Mouse (Mus musculus): ENCODE data around the gene Smtn. TPM values are rescaled to one million over a fixed set of nuclear protein-coding genes. Genes with fewer than 3 reads are reported as not detected.

Smtn gene
- polyA plus RNA-seq, 1 experiment from 2014 or later: 121 TPM

DNA sequence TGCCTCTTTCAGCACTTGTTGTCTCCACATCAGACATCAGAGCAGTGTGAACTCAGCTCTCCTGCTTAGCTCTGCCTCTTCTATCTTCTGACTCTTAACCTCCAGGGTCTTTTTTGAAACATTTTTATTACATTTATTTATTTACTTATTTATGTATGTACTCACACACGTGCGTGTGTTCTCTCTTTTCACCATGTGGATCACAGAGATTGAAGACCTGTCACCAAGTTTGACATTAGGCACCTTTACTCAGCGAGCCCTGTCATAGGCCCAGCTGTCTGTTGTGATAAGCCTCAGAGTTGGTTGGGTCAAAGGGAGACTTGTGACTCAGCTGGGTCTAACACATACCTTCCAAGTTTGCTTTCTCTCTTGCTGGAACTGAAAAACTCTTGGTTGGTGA lies 17.4 kb upstream of the Smtn start:
- 35% methylated on average over 3 of the region's 3 CpGs for WGBS
- Histone ChIP-seq H3K4me2 (ENCODE audit: low read depth, low read length) (no peak overlapping the region), H3K4me3 (ENCODE audit: low read length) (no peak overlapping the region), H3K9ac (ENCODE audit: low read length) (no peak overlapping the region), H3K27me3 (ENCODE audit: control insufficient read depth, insufficient read depth, low read depth, low read length) (no peaks in the 10 kb centered on the region), H3K36me3 (ENCODE audit: control insufficient read depth, insufficient read depth, low read length) (no peaks in the 10 kb centered on the region), H3K9me3 (ENCODE audit: control insufficient read depth, low read length) (no peaks in the 10 kb centered on the region), H3K27ac (ENCODE audit: low read length) (no peak overlapping the region), H3K4me1 (replicated peaks; ENCODE audit: control insufficient read depth, insufficient read depth, low read length) (peaks cover 4% of the 10 kb centered on the region; the same call in 1 of the 2 replicates)
- ATAC-seq (ENCODE audit: low read depth): no peak

DNA sequence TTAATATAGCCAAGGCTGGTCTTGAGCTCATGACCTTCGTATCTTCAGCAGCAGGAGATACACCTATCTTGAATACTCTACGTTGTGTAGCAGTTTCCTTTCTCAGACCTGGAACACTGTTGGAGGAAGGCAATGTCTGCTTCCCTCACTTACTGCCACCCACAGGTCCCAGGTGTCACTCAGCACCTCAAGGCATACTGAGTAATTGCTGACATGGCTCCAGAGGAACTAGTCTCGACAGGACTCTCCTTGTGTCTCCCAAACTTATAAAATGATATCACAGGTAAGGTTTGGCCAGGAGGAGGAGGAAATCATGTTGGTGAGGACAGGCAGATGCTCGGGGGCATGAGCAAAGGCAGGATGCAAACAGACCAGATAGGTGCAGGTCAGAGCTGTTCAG lies 14.6 kb upstream of the Smtn start:
- H3K27me3 ChIP-seq (ENCODE audit: control insufficient read depth, insufficient read depth, low read depth, low read length): no peaks in the 10 kb centered on the region
- H3K9ac ChIP-seq (ENCODE audit: low read length): no peak overlapping the region
- 83% methylated on average over 4 of the region's 4 CpGs for WGBS
- no peaks in the 10 kb centered on the region for H3K4me1 ChIP-seq (replicated peaks; ENCODE audit: control insufficient read depth, insufficient read depth, low read length)
- H3K27ac ChIP-seq (ENCODE audit: low read length): no peak overlapping the region
- no peaks in the 10 kb centered on the region for H3K9me3 ChIP-seq (ENCODE audit: control insufficient read depth, low read length)
- ATAC-seq (ENCODE audit: low read depth): no peak
- no peak overlapping the region for H3K4me3 ChIP-seq (ENCODE audit: low read length)
- no peak overlapping the region for H3K4me2 ChIP-seq (ENCODE audit: low read depth, low read length)
- H3K36me3 ChIP-seq (ENCODE audit: control insufficient read depth, insufficient read depth, low read length): no peaks in the 10 kb centered on the region

DNA sequence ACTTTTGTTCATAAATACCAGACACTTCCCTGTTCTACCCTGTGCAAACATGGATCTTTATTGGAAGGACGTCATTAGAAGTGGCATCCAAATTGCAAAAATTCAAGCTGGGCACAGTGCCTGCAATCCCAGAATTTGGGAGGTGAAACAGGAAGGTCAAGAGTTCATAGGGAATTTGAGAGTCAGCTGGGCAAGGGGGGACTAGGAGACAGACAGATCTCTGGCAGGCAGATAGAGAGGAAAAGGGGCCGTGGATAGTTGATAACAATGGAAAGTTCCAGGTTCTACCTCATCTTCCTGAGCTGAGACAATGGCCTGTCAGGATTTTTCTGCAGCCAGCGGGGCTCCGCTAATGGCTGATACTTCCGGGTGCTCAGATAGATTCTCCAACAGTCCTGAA lies 9.4 kb upstream of the Smtn start:
- Histone ChIP-seq H3K4me3 (ENCODE audit: low read length) (no peak overlapping the region), H3K9me3 (ENCODE audit: control insufficient read depth, low read length) (no peaks in the 10 kb centered on the region), H3K9ac (ENCODE audit: low read length) (no peak overlapping the region), H3K27ac (ENCODE audit: low read length) (no peak overlapping the region; the same call in 1 of the 2 replicates), H3K36me3 (ENCODE audit: control insufficient read depth, insufficient read depth, low read length) (no peaks in the 10 kb centered on the region), H3K27me3 (ENCODE audit: control insufficient read depth, insufficient read depth, low read depth, low read length) (no peaks in the 10 kb centered on the region), H3K4me2 (ENCODE audit: low read depth, low read length) (no peak overlapping the region), H3K4me1 (replicated peaks; ENCODE audit: control insufficient read depth, insufficient read depth, low read length) (peaks cover 13% of the 10 kb centered on the region)
- ATAC-seq (ENCODE audit: low read depth): no peak
- 54% methylated on average over 5 of the region's 5 CpGs for WGBS

DNA sequence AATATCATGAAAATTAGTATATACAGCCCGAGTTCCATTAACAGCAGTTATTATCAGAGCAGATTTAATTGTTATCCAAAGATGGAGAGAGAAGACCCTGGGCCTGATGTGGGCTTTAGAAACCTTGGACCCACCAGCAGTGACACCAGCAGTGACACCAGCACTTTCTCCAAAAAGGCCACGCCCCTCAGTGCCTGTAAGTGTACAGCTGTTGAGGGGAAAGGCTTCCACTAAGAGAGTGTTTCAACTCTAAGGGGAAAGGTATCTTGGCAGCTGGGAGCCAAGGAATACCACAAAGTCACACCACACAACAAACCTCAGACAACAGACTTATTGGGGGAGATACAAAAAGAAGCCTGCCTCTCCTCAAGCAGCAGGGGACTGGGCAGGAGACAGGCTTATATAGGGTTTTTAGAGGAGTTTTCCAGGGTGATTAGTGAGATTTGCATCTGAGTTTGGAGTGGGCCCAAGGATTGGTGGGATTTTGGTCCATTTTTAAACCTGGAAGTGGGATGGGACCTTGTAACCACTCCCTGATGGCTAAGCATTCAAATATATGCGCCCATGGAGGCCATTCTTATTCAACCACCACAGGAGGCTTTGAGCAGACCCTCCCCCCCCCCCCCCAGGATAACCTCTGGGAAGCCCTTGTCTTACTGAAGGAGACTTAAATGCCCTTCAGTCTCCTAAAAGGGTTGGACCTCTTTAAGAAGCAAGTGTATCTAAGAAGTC lies 8.3 kb upstream of the Smtn start:
- Histone ChIP-seq H3K9ac (ENCODE audit: low read length) (no peak overlapping the region), H3K27ac (ENCODE audit: low read length) (no peak overlapping the region), H3K36me3 (ENCODE audit: control insufficient read depth, insufficient read depth, low read length) (no peaks in the 10 kb centered on the region), H3K4me1 (replicated peaks; ENCODE audit: control insufficient read depth, insufficient read depth, low read length) (peaks cover 13% of the 10 kb centered on the region), H3K4me2 (ENCODE audit: low read depth, low read length) (no peak overlapping the region), H3K4me3 (ENCODE audit: low read length) (no peak overlapping the region), H3K9me3 (ENCODE audit: control insufficient read depth, low read length) (peaks cover 4% of the 10 kb centered on the region), H3K27me3 (ENCODE audit: control insufficient read depth, insufficient read depth, low read depth, low read length) (no peaks in the 10 kb centered on the region)
- ATAC-seq (ENCODE audit: low read depth): no peak
- WGBS: 77% methylated on average over 3 of the region's 3 CpGs

DNA sequence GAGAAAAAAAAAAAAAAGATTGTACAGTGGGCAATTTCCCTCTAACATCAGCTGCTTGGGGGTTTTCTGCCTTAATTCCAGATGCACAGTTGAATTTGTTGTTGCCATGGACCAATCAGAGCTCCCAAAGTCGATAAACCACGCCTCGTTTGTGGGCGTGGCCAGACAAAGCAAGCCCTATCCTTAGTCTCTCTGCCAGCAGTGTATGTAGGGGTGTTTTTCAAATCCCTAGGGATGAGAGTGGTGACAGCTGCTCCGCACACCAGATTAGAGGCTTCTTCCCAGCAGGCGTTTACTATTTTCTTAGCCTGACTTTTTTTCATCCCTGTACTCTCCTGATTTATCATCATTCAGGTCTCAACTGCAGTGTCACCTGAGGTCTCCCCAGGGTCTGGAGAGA lies 7.6 kb upstream of the Smtn start:
- Histone ChIP-seq H3K27me3 (ENCODE audit: control insufficient read depth, insufficient read depth, low read depth, low read length) (no peaks in the 10 kb centered on the region), H3K27ac (ENCODE audit: low read length) (no peak overlapping the region), H3K4me1 (replicated peaks; ENCODE audit: control insufficient read depth, insufficient read depth, low read length) (peaks cover 13% of the 10 kb centered on the region), H3K4me3 (ENCODE audit: low read length) (no peak overlapping the region), H3K9me3 (ENCODE audit: control insufficient read depth, low read length) (peaks cover 4% of the 10 kb centered on the region), H3K36me3 (ENCODE audit: control insufficient read depth, insufficient read depth, low read length) (no peaks in the 10 kb centered on the region), H3K4me2 (ENCODE audit: low read depth, low read length) (no peak overlapping the region), H3K9ac (ENCODE audit: low read length) (no peak overlapping the region)
- ATAC-seq (ENCODE audit: low read depth): peak; percentile 56; the same call in 1 of the 2 replicates
- WGBS: 41% methylated on average over 6 of the region's 6 CpGs

DNA sequence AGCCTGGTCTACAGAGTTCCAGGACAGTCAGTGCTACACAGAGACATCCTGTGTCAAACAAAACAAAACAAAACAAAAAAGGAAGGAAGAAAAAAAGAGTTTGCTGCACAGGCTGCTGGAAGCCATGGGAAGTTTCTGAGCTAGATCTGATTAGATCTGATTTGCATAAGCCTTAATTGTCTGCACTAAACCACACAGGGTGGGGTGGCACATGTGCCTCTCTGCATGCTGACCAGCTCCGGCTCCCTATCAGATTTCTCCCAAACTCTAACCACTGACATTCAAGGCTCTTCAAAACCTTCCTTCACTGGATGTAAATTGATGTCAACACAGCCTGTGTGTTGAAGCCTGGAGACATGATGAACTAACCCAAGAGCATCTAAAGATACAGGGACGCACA lies 6.6 kb upstream of the Smtn start:
- no peak for ATAC-seq (ENCODE audit: low read depth)
- WGBS: 83% methylated on average over 2 of the region's 2 CpGs
- peaks cover 13% of the 10 kb centered on the region for H3K4me1 ChIP-seq (replicated peaks; ENCODE audit: control insufficient read depth, insufficient read depth, low read length)
- H3K9me3 ChIP-seq (ENCODE audit: control insufficient read depth, low read length): peaks cover 4% of the 10 kb centered on the region
- H3K27ac ChIP-seq (ENCODE audit: low read length): no peak overlapping the region
- H3K36me3 ChIP-seq (ENCODE audit: control insufficient read depth, insufficient read depth, low read length): no peaks in the 10 kb centered on the region
- H3K9ac ChIP-seq (ENCODE audit: low read length): no peak overlapping the region
- H3K4me3 ChIP-seq (ENCODE audit: low read length): no peak overlapping the region
- H3K27me3 ChIP-seq (ENCODE audit: control insufficient read depth, insufficient read depth, low read depth, low read length): no peaks in the 10 kb centered on the region
- H3K4me2 ChIP-seq (ENCODE audit: low read depth, low read length): no peak overlapping the region

DNA sequence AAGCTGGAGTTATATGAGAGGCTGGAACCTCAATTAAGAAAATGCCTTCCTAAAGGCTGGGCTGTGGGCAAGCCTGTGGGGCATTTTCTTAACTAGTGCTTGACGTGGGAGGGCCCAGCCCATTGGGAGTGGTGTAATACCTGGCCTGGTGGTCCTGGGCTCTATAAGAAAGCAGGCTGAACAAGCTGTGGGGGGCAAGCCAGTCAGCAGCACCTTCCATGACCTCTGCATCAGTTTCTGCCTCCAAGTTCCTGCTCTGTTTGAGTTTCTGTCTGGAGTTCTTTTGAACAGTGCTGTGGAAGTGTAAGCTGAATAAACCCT lies 5.8 kb upstream of the Smtn start:
- Histone ChIP-seq H3K9me3 (ENCODE audit: control insufficient read depth, low read length) (peaks cover 4% of the 10 kb centered on the region), H3K27me3 (ENCODE audit: control insufficient read depth, insufficient read depth, low read depth, low read length) (no peaks in the 10 kb centered on the region), H3K4me1 (replicated peaks; ENCODE audit: control insufficient read depth, insufficient read depth, low read length) (peaks cover 15% of the 10 kb centered on the region), H3K9ac (ENCODE audit: low read length) (no peak overlapping the region), H3K4me2 (ENCODE audit: low read depth, low read length) (no peak overlapping the region), H3K4me3 (ENCODE audit: low read length) (no peak overlapping the region), H3K27ac (ENCODE audit: low read length) (peak overlapping the region; percentile 19; the same call in 1 of the 2 replicates), H3K36me3 (ENCODE audit: control insufficient read depth, insufficient read depth, low read length) (no peaks in the 10 kb centered on the region)
- WGBS: 10% methylated on average over 1 of the region's 1 CpGs
- peak; percentile 13; the same call in 1 of the 2 replicates for ATAC-seq (ENCODE audit: low read depth)

DNA sequence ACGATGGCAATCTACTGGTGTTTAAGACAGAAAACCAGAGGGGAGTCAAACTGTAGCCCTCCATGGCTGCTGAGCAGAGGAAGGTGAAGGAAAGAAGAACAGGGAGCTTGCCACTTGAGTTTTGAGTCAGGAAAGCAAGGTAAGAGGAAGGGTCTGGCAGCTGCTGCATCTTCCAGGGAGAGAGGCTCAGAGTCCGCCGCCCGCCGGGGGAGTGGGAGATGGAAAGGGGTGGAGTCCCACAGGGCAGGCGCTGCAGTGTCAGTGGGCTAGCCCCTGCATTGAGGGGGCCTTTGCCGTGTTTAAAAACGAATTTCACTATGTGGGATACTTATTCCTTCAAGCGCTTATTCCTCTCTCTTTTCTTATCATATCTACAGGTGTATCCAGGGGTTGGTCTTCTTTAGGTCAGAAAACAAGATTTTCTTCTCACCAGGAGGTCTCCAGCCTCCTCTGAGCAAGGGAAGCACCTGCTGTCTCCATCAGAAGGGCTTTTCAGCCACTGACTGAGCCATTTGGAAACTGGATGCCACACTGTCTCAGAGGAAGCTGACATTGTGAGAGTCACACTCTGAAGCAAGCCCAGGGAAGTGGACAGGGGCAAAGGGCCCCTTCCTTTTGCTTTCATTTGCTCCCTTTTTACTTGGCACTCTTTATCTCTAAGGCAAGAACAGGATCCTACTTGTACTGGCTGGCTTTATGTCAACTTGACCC lies 5.3 kb upstream of the Smtn start:
- Histone ChIP-seq H3K27me3 (ENCODE audit: control insufficient read depth, insufficient read depth, low read depth, low read length) (no peaks in the 10 kb centered on the region), H3K4me2 (ENCODE audit: low read depth, low read length) (no peak overlapping the region), H3K36me3 (ENCODE audit: control insufficient read depth, insufficient read depth, low read length) (no peaks in the 10 kb centered on the region), H3K4me1 (replicated peaks; ENCODE audit: control insufficient read depth, insufficient read depth, low read length) (peaks cover 15% of the 10 kb centered on the region), H3K9ac (ENCODE audit: low read length) (no peak overlapping the region), H3K27ac (ENCODE audit: low read length) (peak overlapping the region; percentile 19; the same call in 1 of the 2 replicates), H3K4me3 (ENCODE audit: low read length) (no peak overlapping the region), H3K9me3 (ENCODE audit: control insufficient read depth, low read length) (peaks cover 4% of the 10 kb centered on the region)
- 16% methylated on average over 9 of the region's 9 CpGs for WGBS
- ATAC-seq (ENCODE audit: low read depth): peak; percentile 29; the same call in 1 of the 2 replicates

DNA sequence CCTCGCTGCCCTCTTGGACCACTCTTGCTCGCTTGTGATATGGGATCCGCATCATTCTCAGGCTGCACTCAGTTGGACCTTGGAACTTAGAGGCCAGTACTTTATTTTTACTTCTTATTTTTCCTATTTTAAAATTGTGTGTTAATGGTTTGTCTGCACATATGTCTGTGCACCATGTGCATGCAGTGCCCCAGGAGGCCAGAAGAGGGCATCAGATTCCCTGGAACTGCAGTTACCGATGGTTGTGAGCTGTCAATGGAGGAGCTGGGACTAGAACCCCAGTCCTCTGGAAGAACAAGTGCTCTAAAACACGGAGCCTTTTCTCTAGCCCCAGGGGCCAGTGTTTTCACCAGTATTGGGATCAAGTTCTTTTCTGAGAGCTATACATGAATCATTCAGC lies 4.0 kb upstream of the Smtn start:
- 94% methylated on average over 5 of the region's 5 CpGs for WGBS
- no peak for ATAC-seq (ENCODE audit: low read depth)
- Histone ChIP-seq H3K36me3 (ENCODE audit: control insufficient read depth, insufficient read depth, low read length) (no peaks in the 10 kb centered on the region), H3K27ac (ENCODE audit: low read length) (no peak overlapping the region), H3K9me3 (ENCODE audit: control insufficient read depth, low read length) (peaks cover 4% of the 10 kb centered on the region), H3K4me2 (ENCODE audit: low read depth, low read length) (no peak overlapping the region), H3K4me3 (ENCODE audit: low read length) (no peak overlapping the region), H3K27me3 (ENCODE audit: control insufficient read depth, insufficient read depth, low read depth, low read length) (no peaks in the 10 kb centered on the region), H3K9ac (ENCODE audit: low read length) (no peak overlapping the region), H3K4me1 (replicated peaks; ENCODE audit: control insufficient read depth, insufficient read depth, low read length) (peaks cover 15% of the 10 kb centered on the region)
